Mouse (Mus musculus) c-Kit-positive CD71-negative TER-119-negative erythroid progenitor cells, embryonic 14.5 days (primary cell): Measurements from ENCODE around the gene Adcyap1r1.

Source experiments
- DNase-seq: peaks from one replicate; pipeline ENCODE4 v3.0.0-alpha.2; 2013; ENCODE audit warnings: low read depth

Adcyap1r1 gene

GRCm38 (mm10) chr6:55451771-55452371 is at the start of gene Adcyap1r1:
TSS of gene Adcyap1r1 (plus strand) at chr6:55451978.
- DNase-seq = no peak

DNA sequence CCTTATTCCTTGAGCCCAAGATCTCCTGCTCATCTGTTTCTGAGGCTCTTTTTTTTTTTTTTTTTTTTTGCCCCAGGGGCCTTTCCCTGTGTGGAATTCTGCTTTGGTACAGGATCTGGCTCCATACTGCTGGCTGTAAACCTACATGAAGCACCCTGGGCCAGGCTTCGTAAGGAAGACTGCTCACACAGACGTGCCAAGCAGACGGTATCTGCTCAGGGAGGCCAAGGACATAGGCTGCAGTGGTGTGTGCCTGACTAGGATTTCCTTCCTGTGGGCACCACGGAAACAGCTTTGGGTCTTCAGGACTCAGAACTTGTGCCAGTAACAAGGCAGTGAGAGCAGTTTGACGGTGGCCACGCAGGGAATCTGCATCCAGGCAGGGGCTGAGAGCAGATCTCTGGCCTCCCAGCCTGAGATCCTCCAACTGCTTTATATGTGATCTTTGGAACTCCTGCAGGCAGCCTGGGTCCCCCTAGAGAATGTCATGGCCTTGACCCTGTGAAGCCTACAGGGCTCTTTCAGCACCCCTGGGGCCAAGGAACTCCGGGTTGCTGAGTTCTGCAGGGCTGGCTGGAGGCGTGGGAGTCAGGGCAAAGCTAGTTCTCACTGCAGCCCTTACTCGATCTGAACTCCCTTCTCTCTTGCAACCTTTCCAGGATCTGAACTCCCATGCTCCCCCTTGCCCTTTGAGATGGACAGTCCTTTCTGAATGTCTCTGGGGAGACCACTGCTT is 49.6 kb upstream of the Adcyap1r1 start:
- no peak for DNase-seq

GRCm38 (mm10) chr6:55403411-55404309 is 48.1 kb upstream of the Adcyap1r1 start:
- DNase-seq = no peak

DNA sequence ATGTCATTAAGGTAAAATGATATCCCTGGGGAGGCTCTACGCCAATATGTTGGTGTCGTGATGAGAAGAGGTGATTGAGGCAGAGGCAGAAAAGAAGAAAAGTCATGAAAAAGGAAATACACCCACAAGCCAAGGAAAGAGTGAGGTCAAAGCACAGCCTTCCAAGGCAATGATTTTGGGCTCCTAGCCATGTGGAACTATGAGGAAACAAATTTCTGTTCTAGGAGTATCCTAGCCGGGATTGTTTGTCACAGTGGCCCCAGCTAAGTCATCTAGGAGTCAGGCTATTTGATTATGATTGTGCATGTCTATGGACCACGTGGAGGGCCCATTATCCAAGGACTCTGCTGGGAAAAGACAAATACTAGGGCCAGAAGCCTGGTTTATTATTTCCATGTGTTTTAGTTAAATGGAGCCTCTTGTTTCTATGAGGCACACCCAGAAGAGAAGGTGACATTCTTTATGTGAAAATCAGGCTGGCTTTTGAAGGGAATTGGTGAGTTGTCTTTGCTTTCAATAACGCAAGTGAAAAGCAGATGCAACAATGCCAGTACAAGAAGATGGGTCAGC is 47.3 kb upstream of the Adcyap1r1 start:
- no peak for DNase-seq

DNA sequence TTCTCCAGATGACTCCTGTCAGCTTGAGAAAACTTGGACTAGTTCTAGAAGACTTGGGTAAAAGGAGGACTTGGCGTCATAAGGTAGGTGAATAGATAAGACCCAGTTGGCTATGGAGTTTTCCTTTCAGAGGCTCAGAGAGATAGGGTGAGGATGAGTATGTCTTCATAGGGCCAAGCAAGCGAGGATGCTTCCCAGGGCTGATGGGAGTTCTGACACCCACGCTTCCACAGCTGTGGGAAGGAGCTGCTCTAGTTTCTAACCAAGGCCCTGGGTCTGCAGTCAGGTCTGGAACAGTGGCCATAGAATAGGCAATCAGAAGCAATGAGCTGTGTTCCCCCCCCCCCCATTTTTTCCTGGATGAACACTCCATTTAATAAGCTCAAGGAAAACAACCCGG is 44.4 kb upstream of the Adcyap1r1 start:
- DNase-seq = no peak

DNA sequence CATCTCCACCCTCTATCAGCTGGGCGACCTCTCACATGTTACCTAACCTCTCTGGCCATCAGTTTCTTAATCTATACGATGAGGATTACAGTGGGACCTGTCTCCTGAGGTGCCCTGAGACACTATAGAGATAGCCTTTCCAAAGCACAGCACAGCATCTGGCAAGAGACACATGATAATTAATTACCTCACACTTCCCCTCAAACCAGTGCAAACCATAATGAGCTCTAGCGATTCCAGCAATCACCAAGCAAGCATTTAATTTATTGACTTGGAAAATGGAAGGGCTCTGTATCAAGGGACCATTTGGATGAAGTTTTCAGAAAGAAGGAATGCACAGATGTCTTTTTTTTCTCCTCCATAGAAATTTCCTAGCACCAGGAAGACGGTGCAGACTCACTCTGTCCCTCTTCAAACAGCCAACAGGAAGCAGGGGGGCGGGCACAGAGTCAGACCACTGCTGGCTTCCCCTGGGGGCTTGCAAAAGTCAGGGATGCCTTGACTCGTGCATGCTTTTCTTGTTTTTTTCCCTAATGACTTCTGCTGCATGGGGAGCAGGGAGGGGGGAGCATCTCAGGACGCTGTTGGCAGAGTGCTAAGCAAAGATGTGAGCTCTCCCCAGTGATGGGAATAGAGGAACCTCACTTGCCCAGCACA is 41.5 kb upstream of the Adcyap1r1 start:
- no peak for DNase-seq

DNA sequence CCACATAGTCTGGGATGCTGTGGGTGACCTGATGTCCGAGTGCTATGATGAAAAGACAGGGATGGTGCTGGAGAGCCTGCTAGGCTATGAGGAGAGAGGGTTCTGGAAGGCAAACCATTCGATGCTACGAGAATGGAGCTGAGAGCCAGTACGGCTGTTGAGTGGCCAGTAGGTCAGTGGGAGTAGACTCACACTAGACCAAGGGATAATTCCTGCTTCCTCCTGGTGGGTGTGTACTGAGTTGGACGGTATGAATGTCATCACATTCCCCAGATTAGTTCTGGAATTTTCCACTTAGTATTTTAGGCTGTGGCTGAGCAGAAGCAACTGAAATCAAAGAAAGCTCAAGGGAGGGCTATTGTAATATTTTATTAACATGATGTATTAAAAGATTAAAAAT is 40.8 kb upstream of the Adcyap1r1 start:
- no peak for DNase-seq

DNA sequence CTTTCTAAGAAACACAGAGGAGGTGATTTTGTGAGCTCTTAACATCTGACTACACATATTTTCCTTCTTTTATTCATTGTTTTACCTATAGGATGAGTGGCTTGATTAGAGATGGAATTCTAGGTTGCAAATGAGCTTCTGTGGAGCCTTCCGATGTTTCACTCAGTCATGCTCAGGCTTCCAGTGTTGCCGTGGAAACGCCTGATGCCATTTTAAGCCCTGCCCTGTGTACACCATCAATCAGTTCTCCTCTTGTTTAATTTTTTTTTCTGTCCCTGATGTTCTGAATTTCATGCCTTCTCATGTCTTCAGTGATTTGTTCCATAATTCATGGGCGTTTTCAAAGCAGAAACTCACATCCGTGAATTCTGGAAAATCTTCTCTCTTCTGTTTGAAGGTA is 35.6 kb upstream of the Adcyap1r1 start:
- DNase-seq = no peak

- DNase-seq = no peak
Observed at GRCm38 (mm10) chr6:55418746-55419410, 32.9 kb upstream of the Adcyap1r1 start.

DNA sequence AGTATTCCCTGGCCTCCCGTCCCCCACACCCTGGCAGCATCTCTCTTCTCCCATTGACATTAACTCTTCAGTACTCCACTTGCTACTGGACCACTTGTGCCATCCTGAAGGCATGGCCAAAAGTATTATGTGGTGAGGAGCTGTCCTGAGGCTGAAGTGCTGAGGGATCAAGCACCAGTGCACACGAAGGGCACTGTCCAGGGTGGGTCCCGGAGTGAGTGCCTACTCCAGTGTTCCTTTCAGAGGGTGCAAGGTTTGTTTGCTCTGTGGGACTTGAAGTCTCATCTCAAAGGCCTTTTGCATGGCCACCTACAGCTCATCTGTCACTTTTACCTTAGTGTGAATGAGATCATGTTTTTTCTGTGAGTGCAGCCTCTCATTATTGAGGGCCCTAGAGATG is 31.4 kb upstream of the Adcyap1r1 start:
- no peak for DNase-seq

GRCm38 (mm10) chr6:55420869-55421361 is 30.9 kb upstream of the Adcyap1r1 start:
- no peak for DNase-seq

DNA sequence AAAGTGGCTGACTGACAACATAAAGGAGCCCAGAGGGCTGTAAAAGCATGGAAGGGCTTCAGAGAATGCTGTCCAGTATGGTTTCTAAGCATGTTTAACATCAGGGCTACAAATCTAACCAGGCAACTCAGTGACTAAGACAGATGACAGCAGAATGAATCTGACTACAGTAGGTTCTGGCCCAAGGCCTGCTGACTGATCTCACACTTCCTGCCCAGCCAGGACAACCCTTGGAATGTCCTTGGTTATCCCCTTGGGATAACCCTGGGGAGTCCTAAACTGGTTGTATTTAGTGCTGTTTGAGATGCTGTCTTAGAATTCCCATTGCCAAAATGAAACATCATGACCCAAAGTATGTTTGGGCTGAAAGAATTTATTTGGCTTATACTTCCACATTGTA is 19.7 kb upstream of the Adcyap1r1 start:
- no peak for DNase-seq

- no peak for DNase-seq
Observed at GRCm38 (mm10) chr6:55434360-55434759, 17.4 kb upstream of the Adcyap1r1 start.

DNA sequence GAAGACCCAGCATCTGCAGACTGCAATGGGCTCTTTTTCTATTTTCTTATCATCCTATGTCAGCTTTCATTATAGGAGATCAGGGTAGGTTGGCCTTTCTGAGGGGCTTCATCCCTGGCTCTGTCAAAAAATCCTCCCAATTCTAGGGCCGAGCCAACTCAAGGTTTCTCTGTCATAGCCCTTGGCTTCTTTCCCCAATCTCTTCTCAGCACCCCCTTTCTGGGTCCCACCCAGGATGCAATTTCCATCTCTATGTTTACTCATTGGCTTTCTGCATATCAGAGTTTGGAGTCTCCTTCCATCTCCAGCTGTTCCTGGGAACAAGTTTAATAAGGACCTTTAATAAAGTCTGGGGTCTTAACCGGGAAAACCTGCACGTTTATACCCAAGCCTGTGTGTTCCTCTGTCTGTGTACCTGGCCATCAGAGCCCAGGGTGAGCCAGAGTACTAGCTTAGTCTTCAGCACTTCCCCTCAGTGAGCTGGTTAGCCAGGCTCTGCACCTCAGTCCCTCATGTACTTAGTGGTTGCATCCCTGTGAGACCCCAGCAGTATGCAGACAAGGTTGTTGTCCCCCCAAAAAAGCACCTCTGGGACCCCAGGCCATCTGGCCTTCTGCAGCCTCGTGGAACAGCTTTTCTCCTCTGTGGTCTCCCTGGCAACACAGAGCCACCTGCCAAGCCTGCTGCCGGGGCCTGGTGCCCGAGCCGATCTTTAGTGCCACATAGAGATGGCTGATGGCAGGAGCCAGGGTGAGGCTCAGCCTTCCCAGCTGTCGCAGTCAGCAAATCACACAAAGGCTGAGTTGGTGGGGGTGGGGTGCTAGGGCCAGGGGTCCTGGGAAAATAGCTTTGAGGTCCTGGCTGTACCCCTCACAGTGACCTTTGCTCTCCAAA is 16.3 kb upstream of the Adcyap1r1 start:
- DNase-seq = no peak

DNA sequence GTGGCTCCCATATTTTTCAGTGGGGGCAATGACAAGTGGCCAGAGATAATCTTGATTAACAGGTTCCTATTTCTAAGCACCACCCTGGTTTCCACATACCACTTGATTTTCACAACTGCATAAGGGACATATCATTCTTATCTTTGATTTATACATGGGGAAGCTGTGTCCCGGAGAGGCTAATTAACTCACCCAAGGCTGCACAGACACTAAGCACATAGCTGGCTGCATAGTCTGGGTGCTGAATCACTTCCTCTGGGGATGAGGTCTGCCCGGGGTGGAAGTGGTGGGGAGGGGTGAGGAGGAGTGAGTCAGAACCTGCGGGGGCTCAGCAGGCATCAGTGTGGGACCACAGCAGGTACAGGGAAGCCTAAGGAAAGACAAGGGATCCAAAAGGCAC is 13.9 kb upstream of the Adcyap1r1 start:
- no peak for DNase-seq

DNA sequence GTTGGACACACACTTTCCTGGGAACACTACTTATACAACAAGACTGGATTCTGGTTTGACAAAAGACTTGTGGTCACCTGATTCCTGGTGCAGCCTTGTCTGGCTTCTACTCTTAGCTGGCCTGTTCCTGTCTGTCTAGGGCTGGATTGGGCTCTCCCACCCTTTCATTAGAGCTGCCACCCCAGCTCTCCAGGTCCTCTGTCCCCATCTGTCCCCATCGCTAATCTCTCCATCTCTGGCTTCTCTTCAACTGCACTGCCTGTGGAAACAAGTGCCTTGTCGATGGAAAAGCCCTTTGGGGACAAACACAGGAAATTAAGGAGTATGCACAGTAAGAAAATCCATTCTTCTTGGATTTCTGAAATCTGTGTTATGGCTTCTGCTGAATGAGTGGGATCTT is 12.9 kb upstream of the Adcyap1r1 start:
- DNase-seq = no peak

DNA sequence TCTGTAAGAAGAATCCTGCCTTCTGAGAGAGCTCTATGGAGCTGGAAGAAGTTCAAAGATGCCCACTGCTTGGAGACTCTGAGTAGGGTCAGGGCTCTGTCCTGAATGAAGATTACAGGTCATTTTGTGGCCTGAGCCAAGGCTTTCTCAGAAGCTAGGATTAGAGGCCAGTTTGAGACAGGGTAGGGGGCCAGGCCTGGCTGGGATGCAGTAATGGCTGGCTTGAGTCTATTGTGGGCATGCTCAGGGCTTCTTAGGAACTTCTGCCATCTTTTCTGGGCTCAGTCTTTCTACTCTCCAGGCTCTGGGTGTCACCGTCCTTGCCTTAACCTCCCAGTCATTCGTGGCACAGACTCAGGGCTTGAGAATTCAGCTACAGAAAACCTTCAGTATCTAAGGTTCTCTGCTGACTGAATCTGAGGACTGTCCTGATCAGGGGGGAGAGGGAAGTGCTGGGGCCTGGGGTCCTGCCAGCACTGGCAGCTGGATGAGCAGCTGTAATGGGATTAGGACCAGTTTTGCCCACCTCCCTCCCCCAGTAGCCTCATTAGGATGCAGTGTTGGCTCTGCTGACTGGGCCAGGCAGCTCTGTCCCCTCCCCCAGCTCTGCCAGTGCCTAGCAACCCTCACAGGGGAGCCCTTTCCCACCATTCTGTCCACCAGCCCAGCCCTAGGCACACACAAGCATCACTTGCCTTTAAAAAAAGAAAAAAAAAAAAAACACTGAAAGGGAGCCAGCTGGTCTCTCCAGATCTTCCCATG is 7.7 kb upstream of the Adcyap1r1 start:
- no peak for DNase-seq

DNA sequence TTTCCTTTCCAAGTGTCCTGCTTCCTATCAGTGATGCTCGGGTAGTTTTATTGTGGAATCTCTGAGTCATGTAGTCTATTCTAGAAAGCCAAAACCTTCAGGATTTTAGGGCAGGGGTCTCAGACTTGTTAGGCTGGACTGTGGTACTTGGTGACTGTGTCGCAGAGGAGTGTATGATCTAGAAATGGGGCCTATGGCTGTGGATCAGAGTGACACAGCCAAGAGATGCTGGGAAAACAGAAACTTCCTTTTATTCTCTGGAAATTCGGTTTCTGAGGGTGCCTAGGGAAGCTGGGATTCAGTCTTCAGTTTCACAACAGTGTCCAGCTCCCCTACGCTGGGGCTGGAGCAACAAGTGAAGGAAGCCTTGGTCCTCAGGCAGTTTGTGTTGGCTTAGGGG is 7.1 kb upstream of the Adcyap1r1 start:
- no peak for DNase-seq

GRCm38 (mm10) chr6:55448199-55448598 is 3.6 kb upstream of the Adcyap1r1 start:
- DNase-seq = no peak
